Mouse (Mus musculus) forebrain, embryonic 13.5 days (tissue): Measurements from ENCODE around the gene Tmem260. TPM values are rescaled to one million over a fixed set of nuclear protein-coding genes. Genes with fewer than 3 reads are reported as not detected.
A peak's percentile ranks its signal among the peaks of the same experiment; 100 is the strongest.

ENCODE experiments used
- ATAC-seq: fragments of 200-750 bp; cut with Nextera tagmentation; 2 replicates; pipeline ENCODE4 v1.8.0; 2017
- H3K27ac ChIP-seq: fragments of 300-500 bp; sonication (generic); 2 replicates; pipeline ENCODE4 v1.5.1; 2015; ENCODE audit warnings: inconsistent platforms, mild to moderate bottlenecking, moderate library complexity
- H3K27me3 ChIP-seq: fragments of 300-500 bp; sonication (generic); 2 replicates; pipeline ENCODE4 v1.6.1; 2015; ENCODE audit warnings: mild to moderate bottlenecking, inconsistent platforms
- H3K36me3 ChIP-seq: fragments of 300-500 bp; sonication (generic); 2 replicates; pipeline ENCODE4 v1.6.1; 2015; ENCODE audit warnings: mild to moderate bottlenecking, inconsistent platforms; ENCODE audit not compliant: poor library complexity, severe bottlenecking
- H3K4me1 ChIP-seq: fragments of 300-500 bp; sonication (generic); 2 replicates; pipeline ENCODE4 v1.6.1; 2015; ENCODE audit warnings: inconsistent platforms
- H3K4me2 ChIP-seq: fragments of 300-500 bp; sonication (generic); 2 replicates; pipeline ENCODE4 v1.6.1; 2015; ENCODE audit warnings: inconsistent platforms, mild to moderate bottlenecking, moderate library complexity
- H3K4me3 ChIP-seq: fragments of 300-500 bp; sonication (generic); 2 replicates; pipeline ENCODE4 v1.5.1; 2015; ENCODE audit warnings: mild to moderate bottlenecking, inconsistent platforms
- H3K9ac ChIP-seq: fragments of 300-500 bp; sonication (generic); 2 replicates; pipeline ENCODE4 v1.6.1; 2015; ENCODE audit warnings: mild to moderate bottlenecking, inconsistent platforms
- H3K9me3 ChIP-seq: fragments of 300-500 bp; sonication (generic); replicated peaks from 2 replicates; pipeline ENCODE4 v1.6.1; 2016; ENCODE audit warnings: inconsistent platforms
- WGBS: fragments of 180-500 bp; shearing (Covaris S2); methylation state at CpG from one replicate; pipeline ENCODE4 v1.1.7; 2015; 5-methylcytosine and 5-hydroxymethylcytosine counted together
- polyA plus RNA-seq: library from polyadenylated mRNA; unstranded; fragments of >200 nt; fragmentation: Nextera tagmentation; extraction: Ambion mirVana; gene quantifications from 2 replicates; pipeline ENCODE4 v1.2.1, GENCODE M21; 2015

Tmem260 gene
- polyA plus RNA-seq, 1 experiment from 2014 or later, result 16.5 TPM

GRCm38 (mm10) chr14:48493896-48494295 is 48.0 kb downstream of the Tmem260 start:
- ATAC-seq, result no peak
- Histone ChIP-seq H3K9ac (no peak overlapping the region), H3K4me3 (no peak overlapping the region), H3K9me3 (no peaks in the 10 kb centered on the region), H3K4me2 (no peak overlapping the region), H3K27ac (no peak overlapping the region), H3K36me3 (peaks cover 23% of the 10 kb centered on the region; the same call in 1 of the 2 replicates), H3K27me3 (no peaks in the 10 kb centered on the region), H3K4me1 (no peaks in the 10 kb centered on the region)
- 26% methylated on average over 4 of the region's 4 CpGs for WGBS

DNA sequence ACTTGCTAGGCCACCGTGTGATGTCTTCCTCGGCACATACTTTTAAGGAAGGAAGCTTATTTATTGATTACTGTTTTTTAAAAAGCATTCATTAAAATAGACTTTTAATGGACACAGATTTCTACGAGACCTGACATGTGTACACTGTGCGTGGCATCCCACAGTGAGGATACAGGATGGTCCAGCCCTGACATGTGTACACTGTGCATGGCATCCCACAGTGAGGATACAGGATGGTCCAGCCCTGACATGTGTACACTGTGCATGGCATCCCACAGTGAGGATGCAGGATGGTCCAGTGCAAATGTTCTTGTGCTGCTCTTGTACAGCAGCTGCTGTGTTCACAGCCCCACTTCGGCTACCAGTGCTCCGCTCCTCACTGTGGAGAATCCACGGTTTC is 56.6 kb downstream of the Tmem260 start:
- ATAC-seq, result no peak
- Histone ChIP-seq H3K36me3 (peaks cover 11% of the 10 kb centered on the region), H3K9me3 (no peaks in the 10 kb centered on the region), H3K27me3 (peaks cover 26% of the 10 kb centered on the region), H3K4me3 (no peak overlapping the region), H3K27ac (no peak overlapping the region), H3K9ac (no peak overlapping the region), H3K4me1 (peaks cover 15% of the 10 kb centered on the region), H3K4me2 (no peak overlapping the region)
- WGBS, result 94% methylated on average over 7 of the region's 7 CpGs

DNA sequence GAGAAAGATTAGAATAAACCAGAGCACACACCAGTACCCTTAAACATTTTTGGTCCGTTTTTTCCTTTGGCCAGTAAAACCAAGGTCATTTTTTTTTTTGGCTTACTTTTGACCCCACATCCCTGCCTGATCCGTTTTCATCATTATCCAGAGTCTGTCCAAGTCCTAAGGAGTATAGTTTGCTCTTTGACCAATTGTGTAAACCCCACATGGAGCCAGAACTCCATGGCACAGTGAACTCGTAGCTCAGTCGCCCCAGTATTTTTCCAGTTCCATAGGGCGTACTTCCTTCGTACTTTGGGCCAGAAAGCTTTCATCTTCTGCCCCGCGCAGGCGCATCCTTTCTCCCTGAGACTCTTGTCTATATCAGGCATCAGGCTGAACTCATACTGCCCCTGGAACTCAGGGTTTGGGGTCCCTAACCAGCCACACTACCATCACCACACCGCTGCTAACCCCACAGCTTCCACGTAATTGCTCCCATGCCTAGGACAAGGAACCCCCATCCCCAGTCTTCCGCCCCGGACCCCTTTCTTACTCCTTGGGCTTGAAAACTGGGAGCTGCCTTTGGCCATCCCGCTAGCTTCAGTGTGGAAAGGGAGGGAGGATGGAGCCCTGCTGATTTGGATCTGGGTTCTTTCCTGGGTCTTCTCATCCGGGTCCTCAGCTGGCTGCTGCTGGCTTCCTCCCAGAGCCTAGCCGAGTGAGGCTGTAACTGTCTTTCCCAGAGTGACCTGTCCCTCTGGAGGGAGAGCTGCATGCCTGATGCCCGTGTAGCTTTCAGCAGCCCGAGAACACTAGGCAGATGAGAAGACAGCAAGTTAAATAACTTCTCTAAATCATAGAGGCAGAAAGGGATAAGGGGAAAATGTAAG is 58.0 kb downstream of the Tmem260 start:
- H3K36me3 ChIP-seq, result peaks cover 6% of the 10 kb centered on the region; the same call in 1 of the 2 replicates
- H3K9me3 ChIP-seq, result no peaks in the 10 kb centered on the region
- 21% methylated on average over 18 of the region's 18 CpGs for WGBS
- H3K4me1 ChIP-seq, result peaks cover 15% of the 10 kb centered on the region
- H3K4me3 ChIP-seq, result no peak overlapping the region
- H3K9ac ChIP-seq, result no peak overlapping the region; the same call in 1 of the 2 replicates
- no peak overlapping the region for H3K27ac ChIP-seq
- H3K27me3 ChIP-seq, result peaks cover 32% of the 10 kb centered on the region
- peak overlapping the region; percentile 34 for H3K4me2 ChIP-seq
- no peak for ATAC-seq

DNA sequence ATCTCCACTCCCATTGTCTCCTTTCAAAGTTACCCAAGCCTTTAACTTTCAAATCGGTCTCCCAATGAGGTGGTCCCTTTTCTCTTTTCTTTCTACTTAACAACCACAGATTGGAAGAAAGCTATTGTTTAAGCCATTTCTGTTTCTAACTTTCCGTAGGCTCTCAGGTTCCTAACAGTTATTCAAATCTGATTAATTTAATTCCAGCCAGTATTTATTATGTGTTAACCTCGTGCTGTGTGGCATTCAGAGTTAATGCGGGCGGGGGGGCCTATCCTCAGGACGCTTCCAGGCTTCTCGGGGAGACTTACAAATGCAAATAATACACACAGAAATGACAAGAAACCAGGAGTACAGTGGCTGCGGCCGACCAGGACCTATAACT is 58.6 kb downstream of the Tmem260 start:
- Histone ChIP-seq H3K27me3 (peaks cover 38% of the 10 kb centered on the region), H3K4me2 (no peak overlapping the region), H3K4me3 (no peak overlapping the region), H3K27ac (no peak overlapping the region), H3K9ac (no peak overlapping the region), H3K4me1 (peaks cover 15% of the 10 kb centered on the region), H3K36me3 (peaks cover 12% of the 10 kb centered on the region; the same call in 1 of the 2 replicates), H3K9me3 (no peaks in the 10 kb centered on the region)
- no peak for ATAC-seq
- 10% methylated on average over 9 of the region's 9 CpGs for WGBS

GRCm38 (mm10) chr14:48505606-48506005 is 59.7 kb downstream of the Tmem260 start:
- Histone ChIP-seq H3K9me3 (no peaks in the 10 kb centered on the region), H3K4me3 (no peak overlapping the region), H3K9ac (no peak overlapping the region), H3K4me1 (peaks cover 15% of the 10 kb centered on the region), H3K36me3 (peaks cover 15% of the 10 kb centered on the region), H3K27me3 (peaks cover 49% of the 10 kb centered on the region), H3K4me2 (no peak overlapping the region), H3K27ac (no peak overlapping the region)
- no peak for ATAC-seq
- WGBS, result 95% methylated on average over 12 of the region's 12 CpGs

DNA sequence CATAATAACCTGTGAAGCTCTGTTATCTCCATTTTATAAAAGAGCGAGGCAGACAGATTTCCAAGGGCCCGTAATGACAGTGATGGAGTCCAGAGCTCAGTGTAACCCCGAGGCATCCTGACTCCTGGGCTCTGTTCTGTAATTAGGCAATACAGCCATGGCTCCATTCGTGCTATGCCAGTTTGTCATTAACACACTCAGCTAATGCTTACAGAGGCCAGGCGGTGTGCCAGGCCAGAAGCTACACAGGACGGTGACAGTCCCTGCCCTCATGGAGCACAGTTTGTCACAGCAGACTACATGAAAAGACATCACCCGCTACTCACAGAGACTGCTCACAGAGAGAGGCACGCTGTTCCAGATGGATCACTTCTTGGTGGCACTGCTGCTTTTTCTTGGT is 61.5 kb downstream of the Tmem260 start:
- Histone ChIP-seq H3K9ac (no peak overlapping the region), H3K36me3 (peaks cover 15% of the 10 kb centered on the region), H3K4me2 (no peak overlapping the region), H3K27me3 (peaks cover 55% of the 10 kb centered on the region), H3K4me1 (peaks cover 29% of the 10 kb centered on the region), H3K27ac (no peak overlapping the region), H3K9me3 (no peaks in the 10 kb centered on the region), H3K4me3 (no peak overlapping the region)
- 70% methylated on average over 8 of the region's 8 CpGs for WGBS
- no peak for ATAC-seq

DNA sequence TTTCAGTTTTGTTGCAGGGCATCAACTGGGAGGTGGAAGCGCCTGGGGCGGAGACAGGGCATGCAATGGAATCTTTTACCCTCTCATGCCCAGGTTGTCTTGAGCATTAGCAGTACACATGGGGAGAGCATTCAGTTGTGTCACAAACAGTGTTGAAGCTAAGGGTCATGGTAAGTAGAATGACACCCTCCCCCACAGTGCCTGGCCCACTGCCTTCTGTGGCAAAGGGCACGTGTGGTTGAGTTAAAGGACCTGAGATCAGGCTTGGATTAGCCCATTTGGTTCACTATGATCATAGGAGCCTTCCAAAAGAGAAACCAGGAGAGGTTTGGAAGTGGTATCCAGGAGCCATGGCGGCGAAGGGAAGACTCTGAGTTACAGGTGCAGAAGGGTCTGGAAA is 63.2 kb downstream of the Tmem260 start:
- H3K27ac ChIP-seq, result no peak overlapping the region
- WGBS, result 95% methylated on average over 5 of the region's 5 CpGs
- peaks cover 40% of the 10 kb centered on the region for H3K4me1 ChIP-seq
- H3K27me3 ChIP-seq, result peaks cover 39% of the 10 kb centered on the region
- H3K9me3 ChIP-seq, result no peaks in the 10 kb centered on the region
- H3K4me2 ChIP-seq, result no peak overlapping the region
- peaks cover 15% of the 10 kb centered on the region for H3K36me3 ChIP-seq
- no peak overlapping the region for H3K9ac ChIP-seq
- no peak for ATAC-seq
- H3K4me3 ChIP-seq, result no peak overlapping the region

GRCm38 (mm10) chr14:48513098-48513823 is 67.3 kb downstream of the Tmem260 start:
- Histone ChIP-seq H3K36me3 (peaks cover 15% of the 10 kb centered on the region), H3K4me1 (peaks cover 41% of the 10 kb centered on the region), H3K4me3 (no peak overlapping the region), H3K27me3 (peaks cover 55% of the 10 kb centered on the region), H3K9me3 (no peaks in the 10 kb centered on the region), H3K4me2 (peak overlapping the region; percentile 19; the same call in 1 of the 2 replicates), H3K27ac (no peak overlapping the region), H3K9ac (no peak overlapping the region)
- WGBS, result 3% methylated on average over 12 of the region's 12 CpGs
- peak; percentile 87 for ATAC-seq

GRCm38 (mm10) chr14:48513824-48514493 is 68.0 kb downstream of the Tmem260 start:
- Histone ChIP-seq H3K9ac (no peak overlapping the region), H3K4me2 (0 out of 2 replicates have a peak overlapping the region, but pooled peaks have one; percentile 19), H3K36me3 (peaks cover 13% of the 10 kb centered on the region), H3K9me3 (no peaks in the 10 kb centered on the region), H3K27ac (no peak overlapping the region), H3K27me3 (peaks cover 54% of the 10 kb centered on the region), H3K4me3 (no peak overlapping the region), H3K4me1 (peaks cover 41% of the 10 kb centered on the region)
- WGBS, result 22% methylated on average over 12 of the region's 12 CpGs
- ATAC-seq, result no peak

DNA sequence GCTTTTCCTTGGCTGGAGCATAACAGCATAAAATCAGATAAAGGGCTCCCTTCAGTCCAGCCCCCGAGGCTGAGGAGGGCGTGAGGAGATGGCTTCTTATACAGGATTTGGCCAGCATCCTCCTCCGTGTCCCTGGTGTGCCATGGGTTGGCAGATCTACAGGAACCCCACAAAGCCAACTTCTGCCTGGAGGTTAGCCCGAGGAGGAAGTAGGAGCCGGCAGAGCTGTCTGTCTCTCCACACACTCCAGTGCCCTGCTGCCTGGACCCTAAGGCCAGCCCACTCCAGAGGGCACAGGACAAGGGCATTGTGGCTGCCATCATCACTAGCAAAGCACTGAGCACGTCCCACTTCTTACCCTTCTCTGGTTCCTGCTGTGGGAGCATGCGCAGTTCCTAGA is 68.7 kb downstream of the Tmem260 start:
- Histone ChIP-seq H3K4me3 (no peak overlapping the region), H3K9me3 (no peaks in the 10 kb centered on the region), H3K4me2 (no peak overlapping the region), H3K36me3 (peaks cover 6% of the 10 kb centered on the region), H3K27me3 (peaks cover 49% of the 10 kb centered on the region), H3K27ac (no peak overlapping the region), H3K9ac (no peak overlapping the region), H3K4me1 (peaks cover 41% of the 10 kb centered on the region)
- ATAC-seq, result no peak
- 28% methylated on average over 7 of the region's 7 CpGs for WGBS

DNA sequence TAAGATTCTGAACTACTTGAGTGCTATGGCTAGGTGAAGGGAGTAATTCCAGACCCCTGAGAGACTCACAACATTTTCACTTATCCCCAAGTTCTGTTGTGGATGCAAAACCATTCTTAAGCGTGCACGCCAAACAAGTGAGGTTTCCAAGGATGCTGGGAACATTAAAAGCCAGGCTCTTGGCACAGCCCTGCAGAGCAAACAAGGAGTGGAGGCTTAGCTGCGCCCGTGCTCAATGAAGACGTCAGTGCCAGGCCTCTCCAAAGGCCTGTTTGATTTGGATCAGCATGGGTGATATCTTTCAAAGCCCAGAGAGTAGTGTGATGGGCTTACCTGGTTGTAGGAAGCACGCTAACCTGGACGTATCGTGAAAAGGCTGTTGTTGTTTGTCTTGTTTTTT is 69.6 kb downstream of the Tmem260 start:
- ATAC-seq, result no peak
- H3K9ac ChIP-seq, result no peak overlapping the region
- H3K4me1 ChIP-seq, result peaks cover 41% of the 10 kb centered on the region
- H3K9me3 ChIP-seq, result no peaks in the 10 kb centered on the region
- H3K4me2 ChIP-seq, result no peak overlapping the region
- H3K4me3 ChIP-seq, result no peak overlapping the region
- WGBS, result 49% methylated on average over 8 of the region's 8 CpGs
- no peaks in the 10 kb centered on the region for H3K36me3 ChIP-seq
- no peak overlapping the region for H3K27ac ChIP-seq
- H3K27me3 ChIP-seq, result peaks cover 43% of the 10 kb centered on the region

- H3K4me1 ChIP-seq, result no peaks in the 10 kb centered on the region
- WGBS, result 0% methylated on average over 1 of the region's 1 CpGs
- H3K27ac ChIP-seq, result no peak overlapping the region
- no peaks in the 10 kb centered on the region for H3K36me3 ChIP-seq
- H3K4me3 ChIP-seq, result no peak overlapping the region
- H3K27me3 ChIP-seq, result peaks cover 48% of the 10 kb centered on the region
- ATAC-seq, result no peak
- no peaks in the 10 kb centered on the region for H3K9me3 ChIP-seq
- no peak overlapping the region for H3K4me2 ChIP-seq
- no peak overlapping the region for H3K9ac ChIP-seq
Observed at GRCm38 (mm10) chr14:48523361-48523760, 77.4 kb downstream of the Tmem260 start.
